Mouse (Mus musculus) CH12.LX (cell line): Measurements from ENCODE around the gene Dtx1. TPM values are rescaled to one million over a fixed set of nuclear protein-coding genes. Genes with fewer than 3 reads are reported as not detected.

ENCODE experiments used
- DNase-seq: peaks from one replicate; pipeline ENCODE4 v3.0.0-alpha.2; 2013; ENCODE audit errors: extremely low read depth
- H3K27ac ChIP-seq: 2 replicates; pipeline ENCODE4 v1.5.1; 2012; ENCODE audit warnings: low read depth, mild to moderate bottlenecking, control low read depth, moderate library complexity; ENCODE audit not compliant: insufficient read depth
- H3K27me3 ChIP-seq: replicated peaks from 2 replicates; pipeline ENCODE3; 2012; ENCODE audit warnings: inconsistent platforms
- H3K36me3 ChIP-seq, 2 experiments: replicated peaks in 1 of 2; 2 replicates each; pipeline versions ENCODE3 to v1.6.1; 2012; ENCODE audit warnings: inconsistent platforms in 1 of 2, low read length in 1 of 2, mild to moderate bottlenecking in 1 of 2, mixed read lengths in 1 of 2, moderate library complexity in 1 of 2; ENCODE audit not compliant: control insufficient read depth in 1 of 2, insufficient read depth in 1 of 2
- H3K4me1 ChIP-seq, 2 experiments: 2 replicates each; pipeline ENCODE4 v1.6.1; 2012; ENCODE audit warnings: inconsistent platforms in 1 of 2, moderate library complexity in 1 of 2; ENCODE audit not compliant: insufficient read depth in 2 of 2, control insufficient read depth in 1 of 2
- H3K4me2 ChIP-seq: 2 replicates; pipeline ENCODE4 v1.6.1; 2012; ENCODE audit warnings: low read depth, mild to moderate bottlenecking, control low read depth; ENCODE audit not compliant: poor library complexity, insufficient read depth, severe bottlenecking
- H3K4me3 ChIP-seq, 3 experiments: fragments of 150-350 bp in 1 of 3; sonication (generic) in 1 of 3; replicated peaks in 1 of 3; 2 replicates each; pipeline versions ENCODE3 to v1.5.1; 2011 to 2012; ENCODE audit warnings: low read depth in 2 of 3, low read length in 2 of 3, mild to moderate bottlenecking in 2 of 3, moderate library complexity in 2 of 3, control low read depth in 1 of 3, improper control_type of control experiment in 1 of 3, inconsistent platforms in 1 of 3, mixed read lengths in 1 of 3; ENCODE audit not compliant: poor library complexity in 1 of 3
- H3K79me2 ChIP-seq: replicated peaks from 2 replicates; pipeline ENCODE4 v1.6.1; 2012; ENCODE audit warnings: mild to moderate bottlenecking, moderate library complexity; ENCODE audit not compliant: control insufficient read depth, poor library complexity, insufficient read depth, severe bottlenecking; ENCODE audit errors: extremely low read depth
- H3K9ac ChIP-seq: 2 replicates; pipeline ENCODE4 v1.6.1; 2012; ENCODE audit warnings: low read depth, mild to moderate bottlenecking, control low read depth, moderate library complexity; ENCODE audit not compliant: insufficient read depth
- H3K9me3 ChIP-seq: replicated peaks from 2 replicates; pipeline ENCODE3; 2012; ENCODE audit warnings: low read length, inconsistent platforms, mixed read lengths
- BHLHE40 ChIP-seq: IDR thresholded peaks from 2 replicates; pipeline ENCODE4 v1.6.1; 2011; ENCODE audit warnings: mild to moderate bottlenecking, low read depth, low read length, improper control_type of control experiment
- CHD2 ChIP-seq: IDR thresholded peaks from 2 replicates; pipeline ENCODE4 v1.6.1; 2011; ENCODE audit warnings: low read length, improper control_type of control experiment
- CTCF ChIP-seq, 2 experiments: IDR thresholded peaks in 1 of 2; conservative IDR thresholded peaks in 1 of 2; 2 replicates each; pipeline ENCODE4 v1.5.1; 2011 to 2012; ENCODE audit warnings: low read depth in 2 of 2, low read length in 2 of 2, improper control_type of control experiment in 1 of 2, inconsistent platforms in 1 of 2, mild to moderate bottlenecking in 1 of 2, moderate library complexity in 1 of 2
- E2F4 ChIP-seq: IDR thresholded peaks from 2 replicates; pipeline ENCODE4 v1.6.1; 2011; ENCODE audit warnings: low read depth, low read length, improper control_type of control experiment; ENCODE audit not compliant: insufficient replicate concordance
- GABPA ChIP-seq: IDR thresholded peaks from 2 replicates; pipeline ENCODE4 v1.6.1; 2012; ENCODE audit warnings: low read depth, low read length, improper control_type of control experiment, inconsistent platforms; ENCODE audit not compliant: insufficient replicate concordance
- JUN ChIP-seq: IDR thresholded peaks from 2 replicates; pipeline ENCODE4 v1.6.1; 2011; ENCODE audit warnings: low read depth, mild to moderate bottlenecking, low read length, improper control_type of control experiment, moderate library complexity; ENCODE audit not compliant: insufficient read depth
- KAT2A ChIP-seq: IDR thresholded peaks from 2 replicates; pipeline ENCODE4 v1.6.1; 2012; ENCODE audit warnings: low read length, improper control_type of control experiment, inconsistent platforms; ENCODE audit not compliant: insufficient replicate concordance
- MAFK ChIP-seq: IDR thresholded peaks from 2 replicates; pipeline ENCODE4 v1.6.1; 2011; ENCODE audit warnings: low read length, improper control_type of control experiment; ENCODE audit not compliant: insufficient replicate concordance
- MXI1 ChIP-seq: IDR thresholded peaks from 2 replicates; pipeline ENCODE4 v1.6.1; 2011; ENCODE audit warnings: mild to moderate bottlenecking, low read depth, low read length, improper control_type of control experiment
- NRF1 ChIP-seq: IDR thresholded peaks from 2 replicates; pipeline ENCODE4 v1.6.1; 2014; ENCODE audit warnings: low read depth, mild to moderate bottlenecking, inconsistent platforms, low read length, improper control_type of control experiment, moderate library complexity
- PAX5 ChIP-seq: IDR thresholded peaks from 2 replicates; pipeline ENCODE4 v1.6.1; 2012; ENCODE audit warnings: low read length, inconsistent platforms, mixed read lengths
- RAD21 ChIP-seq: IDR thresholded peaks from 2 replicates; pipeline ENCODE4 v1.6.1; 2011; ENCODE audit warnings: low read depth, mild to moderate bottlenecking, low read length, improper control_type of control experiment, moderate library complexity
- RCOR1 ChIP-seq: conservative IDR thresholded peaks from 2 replicates; pipeline ENCODE4 v1.6.1; 2012; ENCODE audit warnings: low read depth, mild to moderate bottlenecking, inconsistent platforms, low read length, improper control_type of control experiment
- SMC3 ChIP-seq: IDR thresholded peaks from 2 replicates; pipeline ENCODE4 v1.6.1; 2011; ENCODE audit warnings: low read depth, low read length, improper control_type of control experiment
- USF1 ChIP-seq: IDR thresholded peaks from 2 replicates; pipeline ENCODE4 v1.6.1; 2014; ENCODE audit warnings: low read depth, mild to moderate bottlenecking, inconsistent platforms, low read length, improper control_type of control experiment
- ZKSCAN1 ChIP-seq: IDR thresholded peaks from 2 replicates; pipeline ENCODE4 v1.6.1; 2012; ENCODE audit warnings: low read depth, inconsistent platforms, low read length, improper control_type of control experiment, borderline replicate concordance
- ZNF384 ChIP-seq: IDR thresholded peaks from 2 replicates; pipeline ENCODE4 v1.6.1; 2012; ENCODE audit warnings: low read depth, low read length, improper control_type of control experiment, inconsistent platforms
- dilution Hi-C: fragments of 300-500 bp; cut with MboI; formaldehyde crosslinking; loops from 2 replicates; pipeline ENCODE4 v1.14.3; 2020; ENCODE audit warnings: low sequenced_read_pairs; ENCODE audit not compliant: extremely low pct_unique_long_range_greater_than_20kb, extremely low pct_ligation_motif_present
- in situ Hi-C: fragments of 300-500 bp; cut with MboI; formaldehyde crosslinking; loops from 3 replicates; pipeline ENCODE4 v1.14.3; 2019; ENCODE audit warnings: low sequenced_read_pairs, low pct_ligation_motif_present, low pct_unique_long_range_greater_than_20kb, mixed read lengths
- polyA plus RNA-seq: library from polyadenylated mRNA; unstranded; fragments of >175 nt; gene quantifications from 2 replicates; pipeline ENCODE4 v1.2.1, GENCODE M21; 2012; ENCODE audit warnings: low read depth; ENCODE audit not compliant: insufficient read length
- total RNA-seq, 2 experiments: library from RNA; depleted of rRNA; stranded (reverse); fragments of 300-350 nt in 1 of 2; fragments of >200 nt in 1 of 2; gene quantifications; 2 replicates each; pipeline ENCODE4 v1.2.3; 2012 to 2014

Dtx1 gene
- total and polyA plus RNA-seq, 3 experiments, result 0.98 to 3.9 (median 2.1) TPM

GRCm38 (mm10) chr5:120703660-120704059 is 8.1 kb downstream of the Dtx1 start:
- H3K27me3 ChIP-seq, result no peaks in the 10 kb centered on the region

DNA sequence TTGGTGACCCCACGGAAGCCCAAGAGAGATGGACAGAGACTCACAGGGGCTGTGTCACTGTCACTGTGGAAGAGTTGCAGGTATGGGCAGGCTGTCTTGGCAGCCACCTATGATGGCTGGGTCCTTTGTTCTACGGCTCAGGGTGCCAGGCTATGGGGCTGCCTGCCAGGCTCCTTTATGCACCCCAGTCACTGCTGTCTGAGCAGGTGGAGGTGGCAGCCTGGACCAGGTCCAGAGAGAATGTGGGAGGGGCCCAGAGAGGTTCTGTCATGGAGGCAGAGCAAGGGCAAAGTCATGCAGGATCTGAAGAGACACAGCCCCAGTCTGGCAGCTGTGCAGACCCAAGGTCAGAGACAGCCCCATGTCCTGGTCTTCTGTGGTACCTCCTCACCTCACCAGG is 8.8 kb downstream of the Dtx1 start:
- no peak for DNase-seq
- Histone ChIP-seq H3K4me2 (no peak overlapping the region), H3K9ac (no peak overlapping the region), H3K4me1 (peaks cover 14 to 72% of the 10 kb centered on the region in 2 experiments), H3K9me3 (no peaks in the 10 kb centered on the region), H3K27me3 (no peaks in the 10 kb centered on the region)
- dilution Hi-C loops, result no loop called here
- in situ Hi-C loops, result loop anchor here (25.0 kb wide), 1 partner anchor 191 kb away; the partner anchor contains the start of genes Plbd2 and Slc8b1
- no peak for TF ChIP-seq USF1
- TF ChIP-seq NRF1, result no peak
- TF ChIP-seq BHLHE40, result no peak
- TF ChIP-seq RAD21, result no peak
- TF ChIP-seq CHD2, result no peak
- TF ChIP-seq MXI1, result no peak
- no peak for TF ChIP-seq ZNF384
- TF ChIP-seq MAFK, result no peak
- no peak for TF ChIP-seq SMC3
- no peak for TF ChIP-seq JUN
- no peak for TF ChIP-seq GABPA
- no peak for TF ChIP-seq E2F4
- TF ChIP-seq ZKSCAN1, result no peak
- TF ChIP-seq, all 38 proteins: peak for 0
- Histone ChIP-seq H3K36me3 (no peaks in the 10 kb centered on the region), H3K27ac (no peak overlapping the region), H3K4me3 (no peak overlapping the region), H3K79me2 (no peaks in the 10 kb centered on the region)

More at GRCm38 (mm10) chr5:120703660-120704059, 8.1 kb downstream of the Dtx1 start:
- Histone ChIP-seq H3K9me3 (no peaks in the 10 kb centered on the region), H3K4me1 (peaks cover 14 to 78% of the 10 kb centered on the region in 2 experiments), H3K4me3 (no peak overlapping the region), H3K79me2 (no peaks in the 10 kb centered on the region), H3K36me3 (no peaks in the 10 kb centered on the region), H3K4me2 (no peak overlapping the region), H3K9ac (no peak overlapping the region), H3K27ac (no peak overlapping the region)
- DNase-seq, result no peak
- in situ Hi-C loops, result loop anchor here (25.0 kb wide), 1 partner anchor 191 kb away; the partner anchor contains the start of genes Plbd2 and Slc8b1
- TF ChIP-seq KAT2A (no peak), RCOR1 (no peak), USF1 (no peak), PAX5 (no peak), JUN (no peak), CTCF (conservative IDR thresholded peaks at IDR 0.05 in 1 of 2, IDR thresholded peaks at IDR 0.05 in 1 of 2; ENCODE audit: low read depth in 2 of 2, low read length in 2 of 2) (no peak), GABPA (no peak)
- dilution Hi-C loops, result no loop called here
